Mouse (Mus musculus) right cerebral cortex, adult 18-20 months (tissue): ENCODE measurements around the gene Ube2c.

ENCODE experiments used
- DNase-seq: peaks from one replicate; pipeline ENCODE4 v3.0.0; 2022; ENCODE audit warnings: mixed read lengths

The Ube2c gene

DNA sequence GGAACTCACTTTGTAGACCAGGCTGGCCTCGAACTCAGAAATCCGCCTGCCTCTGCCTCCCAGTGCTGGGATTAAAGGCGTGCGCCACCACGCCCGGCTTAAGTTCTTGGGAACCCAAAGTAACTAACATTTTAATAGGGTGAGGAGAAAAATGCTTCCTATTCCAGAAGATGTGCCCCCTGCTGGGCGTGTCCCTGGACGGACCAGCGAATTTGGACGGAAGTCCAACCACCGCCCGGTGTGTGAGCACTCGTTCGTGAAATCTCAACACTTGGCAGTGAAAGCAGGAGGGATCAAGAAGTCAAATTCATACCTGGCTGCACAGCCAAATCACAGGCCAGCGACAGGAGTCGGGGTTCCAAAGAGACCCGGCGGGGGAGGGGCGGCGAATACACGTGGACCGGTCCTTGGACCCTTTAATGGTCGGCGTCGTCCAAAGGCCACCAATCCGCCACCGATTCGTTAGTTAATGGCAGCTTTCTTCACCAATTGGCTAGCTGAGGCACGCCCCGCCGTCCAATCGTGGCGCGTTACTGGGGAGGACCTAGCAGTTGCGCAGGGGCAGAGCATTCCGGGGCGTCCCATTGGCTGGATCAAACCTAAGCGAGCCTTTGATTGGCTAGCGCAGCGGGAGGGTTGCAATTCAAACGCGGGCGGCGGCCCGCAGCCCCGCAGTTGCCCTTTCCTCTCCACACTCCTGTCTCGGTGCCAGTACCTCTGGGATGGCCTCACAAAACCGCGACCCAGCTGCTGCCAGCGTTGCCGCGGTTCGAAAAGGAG, at the start of gene Ube2c:
TSS of gene Ube2c (plus strand) at position 641 of the 780 bp plus-strand sequence.
- DNase-seq, result peak; percentile 99

DNA sequence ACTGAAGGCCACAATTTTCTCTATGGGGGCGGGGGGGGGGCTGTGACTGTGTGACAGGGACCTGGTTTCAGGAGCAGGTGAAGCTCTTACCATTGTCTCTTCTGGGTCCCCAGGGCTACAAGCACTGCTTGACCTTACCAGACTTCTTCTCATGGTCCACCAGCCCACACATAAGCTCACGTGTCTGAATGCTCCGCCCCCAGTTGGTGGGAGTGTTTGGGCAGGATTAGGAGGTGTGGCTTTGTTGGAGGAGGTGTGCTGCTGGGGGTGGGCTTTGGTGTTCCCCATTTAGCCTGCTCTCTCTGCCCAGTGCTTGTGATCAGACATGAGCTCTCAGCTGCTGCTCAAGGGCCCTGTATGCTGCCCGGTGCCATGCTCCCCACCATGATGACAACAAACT, 46.4 kb upstream of the Ube2c start:
- no peak for DNase-seq

DNA sequence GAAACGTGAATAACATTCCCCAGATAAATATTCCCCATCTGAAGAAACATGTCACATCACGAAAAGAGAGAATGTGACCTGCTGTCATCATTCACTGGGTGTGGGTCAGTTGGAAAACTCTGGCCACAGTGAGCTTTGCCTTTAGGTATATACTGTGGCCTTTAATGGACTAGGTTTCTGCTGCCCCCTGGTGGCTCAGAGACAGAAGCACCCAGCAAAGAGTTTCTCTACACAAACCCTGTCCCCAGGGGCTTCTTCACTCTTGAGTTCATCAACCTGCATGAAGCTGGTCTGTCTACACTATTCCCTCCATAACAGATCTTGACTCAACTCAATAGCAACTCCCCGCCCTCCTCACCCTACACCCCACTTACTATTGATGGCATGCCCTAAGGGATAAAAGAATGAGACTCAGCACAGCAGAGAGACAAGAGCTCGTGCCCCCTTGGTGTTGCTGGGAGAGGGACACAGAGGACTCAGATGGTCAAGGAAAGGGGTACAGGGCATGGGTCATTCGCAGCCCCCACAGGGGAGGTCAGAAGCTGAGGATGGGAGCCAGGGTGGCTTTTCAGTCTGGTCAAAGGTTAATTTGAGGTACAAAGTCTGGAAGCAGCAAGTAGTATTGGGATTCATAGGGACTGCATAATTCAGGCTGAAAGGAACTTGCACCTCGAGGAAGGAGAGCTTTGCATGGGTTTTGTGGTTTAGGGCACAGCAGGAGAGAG, 43.6 kb upstream of the Ube2c start:
- peak; percentile 38 for DNase-seq

DNA sequence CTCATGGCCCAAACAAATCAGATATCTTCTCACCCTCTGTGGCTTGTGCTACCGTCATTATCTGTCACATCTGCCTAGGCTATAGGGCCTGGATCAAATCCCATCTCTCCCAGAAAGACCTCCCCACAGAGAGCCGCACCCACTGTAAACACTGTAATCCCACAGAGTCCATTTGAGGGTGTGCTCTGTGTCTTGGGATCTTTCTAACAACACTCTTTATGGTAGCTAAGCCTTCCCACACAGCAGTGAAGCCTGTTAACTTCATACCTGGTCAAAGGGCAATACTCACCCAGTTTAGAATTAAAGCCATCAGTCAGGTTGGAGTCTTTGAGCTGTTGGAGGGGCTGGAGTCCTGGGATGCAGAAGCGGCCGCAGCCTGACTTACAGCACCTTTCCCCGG, 38.0 kb upstream of the Ube2c start:
- no peak for DNase-seq

GRCm38 (mm10) chr2:164733259-164733658, 36.4 kb upstream of the Ube2c start:
- DNase-seq, result no peak

GRCm38 (mm10) chr2:164734839-164735238, 34.9 kb upstream of the Ube2c start:
- no peak for DNase-seq

DNA sequence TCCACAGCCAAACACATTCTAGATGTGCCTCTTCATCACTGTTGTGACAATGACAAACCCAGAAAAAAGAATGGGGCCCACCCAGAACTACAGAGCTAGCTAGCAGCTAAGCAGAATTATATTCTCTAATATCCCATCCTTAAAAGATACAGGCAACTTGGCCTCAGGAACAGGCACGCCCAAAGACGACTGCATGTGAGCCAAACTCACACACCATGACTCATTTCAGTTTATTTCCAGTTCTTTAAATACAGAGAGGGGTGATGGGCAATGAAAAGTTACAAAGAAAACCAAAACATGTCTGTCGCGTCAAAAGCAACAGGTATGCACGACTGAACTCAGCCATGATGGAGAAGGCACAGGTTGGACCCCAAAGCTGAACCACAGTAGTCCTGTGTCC, 34.3 kb upstream of the Ube2c start:
- no peak for DNase-seq

GRCm38 (mm10) chr2:164737377-164738090, 32.2 kb upstream of the Ube2c start:
- DNase-seq, result no peak

GRCm38 (mm10) chr2:164739876-164740275, 29.8 kb upstream of the Ube2c start:
- DNase-seq, result no peak

GRCm38 (mm10) chr2:164744987-164745386, 24.7 kb upstream of the Ube2c start:
- no peak for DNase-seq

DNA sequence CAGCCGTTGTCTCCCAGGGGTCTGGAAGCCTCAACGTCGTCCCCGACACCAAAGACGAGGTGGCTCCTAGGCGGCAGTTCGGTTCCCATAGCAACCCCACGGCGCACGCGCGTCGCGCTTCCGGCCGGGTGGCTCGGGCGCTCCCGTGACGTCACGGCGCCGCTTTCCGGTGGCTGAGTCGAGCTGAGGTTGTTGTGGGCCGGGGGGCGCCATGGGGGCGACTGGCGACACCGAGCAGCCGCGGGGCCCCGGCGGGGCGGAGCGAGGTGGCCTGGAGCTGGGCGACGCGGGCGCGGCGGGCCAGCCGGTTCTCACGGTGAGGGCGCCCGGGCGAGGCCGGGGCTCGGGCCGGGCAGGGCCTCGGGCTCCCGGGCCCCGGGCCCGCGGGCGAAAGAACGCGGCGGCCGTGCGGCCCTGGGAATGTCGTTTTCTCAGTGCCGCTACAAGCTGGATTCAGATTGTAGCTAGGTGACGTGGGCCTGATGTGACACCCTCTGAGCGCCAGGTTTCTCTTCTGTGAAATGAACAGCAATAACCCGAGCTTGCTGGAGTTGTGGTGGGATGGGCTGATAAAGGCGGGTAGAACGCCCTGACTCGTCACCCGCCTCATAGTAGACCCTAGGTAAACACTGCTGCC, 23.7 kb upstream of the Ube2c start, which contains the start of the genes Wfdc3 and Dnttip1:
TSS of gene Wfdc3 (minus strand) at position 89 of the 637 bp plus-strand sequence.
TSS of gene Dnttip1 (plus strand) at position 141 of the 637 bp plus-strand sequence.
- DNase-seq, result peak; percentile 95

DNA sequence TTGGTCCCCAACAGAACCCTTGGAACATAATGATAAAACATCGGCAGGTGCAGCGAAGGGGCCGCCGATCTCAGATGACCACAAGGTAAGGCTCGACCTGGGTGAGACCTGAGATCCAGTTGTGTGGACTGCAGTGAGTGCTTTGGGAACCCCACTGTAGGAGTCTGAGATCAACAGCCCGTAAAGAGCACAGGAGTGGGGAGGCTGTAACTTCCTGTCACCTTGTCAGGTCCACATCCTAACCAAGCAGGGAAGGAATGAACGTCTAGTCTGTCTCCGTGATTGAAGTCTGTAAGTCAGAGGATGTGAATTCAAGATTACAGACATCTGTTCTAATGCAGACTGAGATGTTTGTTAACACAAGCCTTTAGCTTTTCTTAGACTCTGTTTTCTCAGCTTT, 23.0 kb upstream of the Ube2c start:
- DNase-seq, result no peak

DNA sequence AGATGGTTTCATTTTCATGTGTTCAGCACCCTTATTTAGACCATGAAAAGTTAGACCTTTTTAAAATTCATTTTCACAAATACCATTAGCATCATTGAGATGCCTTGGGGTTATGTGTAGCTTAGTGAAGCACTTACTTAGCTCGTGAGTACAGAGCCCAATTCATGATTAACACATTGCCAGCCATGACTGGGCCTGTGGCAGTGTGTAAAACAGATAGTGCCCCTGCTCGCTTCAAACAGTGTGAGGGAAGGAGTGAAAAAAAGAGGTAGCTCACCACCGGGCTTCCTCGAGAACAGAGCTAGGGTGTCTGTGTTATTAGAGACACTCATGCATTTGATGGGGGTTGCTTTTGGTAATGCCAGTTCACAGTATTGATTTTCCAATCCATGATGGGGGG, 21.5 kb upstream of the Ube2c start:
- no peak for DNase-seq

DNA sequence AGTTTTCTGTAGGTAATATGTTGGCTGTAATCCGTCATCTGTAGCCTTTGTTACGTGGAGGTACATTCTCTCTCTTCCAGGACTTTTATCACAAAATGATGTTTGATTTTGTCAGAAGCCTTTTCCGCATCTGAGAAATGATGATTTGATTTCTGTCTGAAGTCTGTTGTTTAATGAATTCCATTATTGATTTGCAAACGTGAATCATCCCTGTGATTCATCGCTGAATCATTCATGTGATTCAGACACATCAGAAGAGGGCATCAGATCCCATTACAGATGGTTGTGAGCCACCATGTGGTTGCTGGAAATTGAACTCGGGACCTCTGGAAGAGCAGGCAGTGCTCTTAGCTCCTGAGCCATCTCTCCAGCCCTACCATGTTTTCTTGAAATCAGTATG, 20.7 kb upstream of the Ube2c start:
- no peak for DNase-seq

DNA sequence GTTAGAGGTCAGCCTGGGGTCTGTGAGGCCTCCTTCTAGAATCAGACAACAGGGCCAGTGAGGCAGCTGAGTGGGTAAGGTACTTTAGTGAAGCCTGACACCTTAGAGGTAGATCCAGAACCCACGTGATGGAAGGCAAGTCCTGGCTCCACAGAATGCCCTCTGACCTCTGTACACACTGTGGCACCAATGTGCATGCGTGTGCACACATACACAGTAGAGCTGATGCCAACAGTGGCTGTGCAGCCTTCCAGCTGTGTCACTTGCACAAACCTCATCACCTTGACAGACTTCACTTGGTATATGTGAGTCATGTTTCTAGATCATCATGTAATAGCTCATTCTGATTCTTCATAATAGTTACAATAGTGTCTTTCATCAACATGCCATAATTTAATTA, 17.2 kb upstream of the Ube2c start:
- DNase-seq, result no peak

GRCm38 (mm10) chr2:164754105-164754504, 15.6 kb upstream of the Ube2c start:
- DNase-seq, result no peak

DNA sequence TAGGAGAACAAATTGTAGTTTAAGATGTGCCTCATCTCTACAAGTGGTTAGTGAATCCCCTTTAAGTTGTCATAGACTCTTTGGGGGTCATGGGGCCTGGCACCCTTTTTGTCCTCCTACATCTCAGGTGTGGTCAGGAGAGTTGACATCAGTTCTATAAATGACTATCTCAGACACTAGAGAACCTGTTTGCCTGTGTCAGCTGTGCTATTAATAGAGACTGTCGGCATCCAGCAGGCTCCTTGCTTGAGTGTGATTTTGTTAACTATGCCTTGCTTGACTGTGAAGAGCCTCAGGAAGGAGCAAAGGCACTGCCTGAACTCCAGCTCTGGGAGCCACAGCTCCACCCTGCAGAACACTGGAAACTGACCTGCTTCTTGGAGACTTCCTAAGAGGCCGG, 14.9 kb upstream of the Ube2c start:
- DNase-seq, result no peak

GRCm38 (mm10) chr2:164757841-164758240, 11.9 kb upstream of the Ube2c start:
- no peak for DNase-seq

- DNase-seq, result no peak
These were observed 11.0 kb upstream of the Ube2c start for GRCm38 (mm10) chr2:164758692-164759091.

- DNase-seq, result no peak
These were observed 9.5 kb upstream of the Ube2c start for GRCm38 (mm10) chr2:164760059-164760833.

- no peak for DNase-seq
These were observed 8.2 kb upstream of the Ube2c start for GRCm38 (mm10) chr2:164761502-164761901.

DNA sequence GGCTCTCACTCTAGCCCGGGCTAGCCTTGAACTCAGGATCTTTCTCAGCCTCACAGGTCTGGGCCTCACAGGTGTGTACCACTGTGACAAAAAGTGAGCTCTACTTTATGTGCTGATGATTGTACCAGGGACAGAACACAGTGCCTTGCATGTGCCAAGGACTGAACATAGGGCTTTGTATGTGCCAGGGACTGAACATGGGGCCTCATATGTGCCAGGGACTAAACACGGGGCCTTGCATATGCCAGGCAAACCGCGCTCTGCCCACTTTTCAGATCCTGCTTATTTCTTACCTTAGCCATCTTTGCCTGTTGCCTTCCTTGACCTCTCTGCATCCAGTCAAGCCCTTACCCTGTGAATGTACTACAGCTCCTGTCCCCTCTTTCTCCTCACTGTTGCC, 7.7 kb upstream of the Ube2c start:
- DNase-seq, result no peak
